Mouse (Mus musculus) MEL (cell line): Measurements from ENCODE around the gene Pxk. TPM values are rescaled to one million over a fixed set of nuclear protein-coding genes. Genes with fewer than 3 reads are reported as not detected.

Source experiments
- DNase-seq: peaks from one replicate; pipeline ENCODE4 v3.0.0; 2011; ENCODE audit warnings: low read depth, low spot score
- H3K27ac ChIP-seq: 2 replicates; pipeline ENCODE4 v1.5.1; 2012; ENCODE audit warnings: low read depth, mild to moderate bottlenecking, control low read depth, low read length, moderate library complexity; ENCODE audit not compliant: control insufficient read depth
- H3K27me3 ChIP-seq, 2 experiments: fragments of 150-350 bp in 1 of 2; sonication (generic) in 1 of 2; 2 replicates each; pipeline ENCODE4 v1.6.1; 2012; ENCODE audit warnings: low read length in 2 of 2, mild to moderate bottlenecking in 2 of 2, improper control_type of control experiment in 1 of 2, moderate library complexity in 1 of 2; ENCODE audit not compliant: insufficient read depth in 2 of 2, control insufficient read depth in 1 of 2
- H3K36me3 ChIP-seq, 2 experiments: 2 replicates each; pipeline ENCODE4 v1.6.1; 2012 to 2014; ENCODE audit warnings: low read length in 2 of 2, improper control_type of control experiment in 1 of 2, inconsistent platforms in 1 of 2, mild to moderate bottlenecking in 1 of 2; ENCODE audit not compliant: insufficient read depth in 2 of 2, control insufficient read depth in 1 of 2
- H3K4me1 ChIP-seq, 2 experiments: fragments of 150-350 bp in 1 of 2; sonication (generic) in 1 of 2; 2 replicates each; pipeline ENCODE4 v1.6.1; 2012; ENCODE audit warnings: low read length in 2 of 2, improper control_type of control experiment in 1 of 2, mild to moderate bottlenecking in 1 of 2; ENCODE audit not compliant: insufficient read depth in 2 of 2, control insufficient read depth in 1 of 2
- H3K4me3 ChIP-seq, 2 experiments: fragments of 150-350 bp in 1 of 2; sonication (generic) in 1 of 2; 2 replicates each; pipeline ENCODE4 v1.5.1; 2012; ENCODE audit warnings: low read depth in 2 of 2, low read length in 2 of 2, mild to moderate bottlenecking in 2 of 2, moderate library complexity in 2 of 2, control low read depth in 1 of 2, improper control_type of control experiment in 1 of 2; ENCODE audit not compliant: control insufficient read depth in 1 of 2, insufficient read depth in 1 of 2
- H3K79me2 ChIP-seq: 2 replicates; pipeline ENCODE4 v1.6.1; 2012; ENCODE audit warnings: mild to moderate bottlenecking, low read length, moderate library complexity; ENCODE audit not compliant: control insufficient read depth, poor library complexity, insufficient read depth
- H3K9ac ChIP-seq: 2 replicates; pipeline ENCODE4 v1.6.1; 2012; ENCODE audit warnings: low read depth, mild to moderate bottlenecking, control low read depth, low read length, moderate library complexity; ENCODE audit not compliant: control insufficient read depth, poor library complexity, severe bottlenecking
- H3K9me3 ChIP-seq: fragments of 150-350 bp; sonication (generic); replicated peaks from 2 replicates; pipeline ENCODE4 v1.6.1; 2012; ENCODE audit warnings: mild to moderate bottlenecking, low read length, improper control_type of control experiment, moderate library complexity; ENCODE audit not compliant: insufficient read depth
- CTCF ChIP-seq, 3 experiments: IDR thresholded peaks in 2 of 3; conservative IDR thresholded peaks in 1 of 3; 2 replicates each; pipeline ENCODE4 v1.5.1; 2011 to 2012; ENCODE audit warnings: low read length in 3 of 3, low read depth in 2 of 3, mild to moderate bottlenecking in 2 of 3, improper control_type of control experiment in 1 of 3, inconsistent platforms in 1 of 3, mixed read lengths in 1 of 3, moderate library complexity in 1 of 3; ENCODE audit not compliant: control insufficient read depth in 1 of 3, insufficient read depth in 1 of 3, poor library complexity in 1 of 3, severe bottlenecking in 1 of 3
- E2F4 ChIP-seq: IDR thresholded peaks from 2 replicates; pipeline ENCODE4 v1.6.1; 2011; ENCODE audit warnings: low read depth, low read length, improper control_type of control experiment, borderline replicate concordance
- ELF1 ChIP-seq: IDR thresholded peaks from 2 replicates; pipeline ENCODE4 v1.6.1; 2014; ENCODE audit warnings: low read depth, mild to moderate bottlenecking, inconsistent platforms, low read length, improper control_type of control experiment, moderate library complexity
- HCFC1 ChIP-seq: IDR thresholded peaks from 2 replicates; pipeline ENCODE4 v1.6.1; 2012; ENCODE audit warnings: low read depth, mild to moderate bottlenecking, inconsistent platforms, low read length, improper control_type of control experiment, moderate library complexity
- MAX ChIP-seq: IDR thresholded peaks from 2 replicates; pipeline ENCODE4 v1.6.1; 2011; ENCODE audit warnings: low read length, improper control_type of control experiment
- MAZ ChIP-seq: IDR thresholded peaks from 2 replicates; pipeline ENCODE4 v1.6.1; 2012; ENCODE audit warnings: low read depth, mild to moderate bottlenecking, inconsistent platforms, low read length, improper control_type of control experiment
- MXI1 ChIP-seq: IDR thresholded peaks from 2 replicates; pipeline ENCODE4 v1.6.1; 2011; ENCODE audit warnings: mild to moderate bottlenecking, low read depth, low read length, improper control_type of control experiment
- NRF1 ChIP-seq: IDR thresholded peaks from 2 replicates; pipeline ENCODE4 v1.6.1; 2014; ENCODE audit warnings: low read depth, mild to moderate bottlenecking, inconsistent platforms, low read length, improper control_type of control experiment, moderate library complexity; ENCODE audit not compliant: poor library complexity, insufficient read depth, severe bottlenecking
- POLR2A ChIP-seq, 2 experiments: IDR thresholded peaks; 2 replicates each; pipeline ENCODE4 v1.6.1; 2011 to 2012; ENCODE audit warnings: low read length in 2 of 2, mild to moderate bottlenecking in 2 of 2, control low read depth in 1 of 2, improper control_type of control experiment in 1 of 2, low read depth in 1 of 2, moderate library complexity in 1 of 2; ENCODE audit not compliant: control insufficient read depth in 1 of 2, insufficient read depth in 1 of 2, poor library complexity in 1 of 2
- RAD21 ChIP-seq: IDR thresholded peaks from 2 replicates; pipeline ENCODE4 v1.6.1; 2011; ENCODE audit warnings: mild to moderate bottlenecking, low read depth, low read length, improper control_type of control experiment
- SMC3 ChIP-seq: IDR thresholded peaks from 2 replicates; pipeline ENCODE4 v1.6.1; 2011; ENCODE audit warnings: low read depth, low read length, improper control_type of control experiment
- TBP ChIP-seq: IDR thresholded peaks from 2 replicates; pipeline ENCODE4 v1.8.0; 2011; ENCODE audit warnings: low read depth, low read length, improper control_type of control experiment
- TCF12 ChIP-seq: IDR thresholded peaks from 2 replicates; pipeline ENCODE4 v1.6.1; 2014; ENCODE audit warnings: low read depth, mild to moderate bottlenecking, inconsistent platforms, low read length, improper control_type of control experiment, moderate library complexity
- UBTF ChIP-seq: IDR thresholded peaks from 2 replicates; pipeline ENCODE4 v1.6.1; 2012; ENCODE audit warnings: low read depth, mild to moderate bottlenecking, inconsistent platforms, low read length, improper control_type of control experiment, moderate library complexity, borderline replicate concordance; ENCODE audit not compliant: insufficient read depth
- polyA plus RNA-seq, 2 experiments: library from polyadenylated mRNA; stranded (reverse) in 1 of 2; unstranded in 1 of 2; fragments of >175 nt in 1 of 2; fragments of >200 nt in 1 of 2; gene quantifications; 2 replicates each; pipeline versions ENCODE4 v1.2.1 to v1.2.4; 2012; ENCODE audit warnings: low replicate concordance in 2 of 2, low read depth in 1 of 2; ENCODE audit not compliant: insufficient read length in 2 of 2, insufficient read depth in 1 of 2, missing spikeins in 1 of 2
- total RNA-seq: library from RNA; depleted of rRNA; stranded (reverse); fragments of 300-350 nt; gene quantifications from 2 replicates; pipeline ENCODE4 v1.2.3, GENCODE M21; 2012; rRNA removed

Gene Pxk
- total and polyA plus RNA-seq, 3 experiments, result 5.9 to 12.9 TPM; not detected in 1

DNA sequence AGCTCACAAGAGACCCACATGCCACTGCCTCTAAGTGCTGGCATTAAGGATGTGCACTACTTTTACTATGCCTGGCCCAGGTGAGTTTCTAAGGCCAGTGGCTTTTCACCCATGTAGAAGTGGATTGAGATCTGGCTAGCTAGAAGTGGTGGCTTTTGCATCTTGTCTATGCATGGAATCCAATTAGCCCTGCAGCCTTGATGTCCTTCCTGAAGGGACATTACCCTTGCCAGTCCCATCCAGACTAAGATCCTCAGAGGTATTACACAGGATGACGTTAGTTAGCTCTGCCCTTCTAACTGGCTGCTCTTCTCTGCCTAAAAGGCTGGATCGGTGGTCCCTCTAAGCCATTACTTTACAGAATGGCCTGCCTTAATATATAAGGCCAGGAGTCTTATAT lies 115.0 kb downstream of the Pxk start:
- Histone ChIP-seq H3K79me2 (peaks cover 10% of the 10 kb centered on the region), H3K9ac (no peak overlapping the region), H3K27ac (no peak overlapping the region), H3K4me3 (no peak overlapping the region), H3K4me1 (0 out of 4 replicates have a peak, but pooled peaks cover 0 to 3% of the 10 kb centered on the region in 2 experiments), H3K9me3 (no peaks in the 10 kb centered on the region), H3K27me3 (peaks cover 0 to 2% of the 10 kb centered on the region in 2 experiments; a peak in 3 of 4 replicates), H3K36me3 (peaks cover 0 to 3% of the 10 kb centered on the region in 2 experiments; a peak in 2 of 4 replicates)
- TF ChIP-seq CTCF (IDR thresholded peaks at IDR 0.05 in 2 of 3, conservative IDR thresholded peaks at IDR 0.05 in 1 of 3; ENCODE audit: control insufficient read depth in 1 of 3, insufficient read depth in 1 of 3, low read depth in 2 of 3, low read length in 3 of 3, poor library complexity in 1 of 3, severe bottlenecking in 1 of 3) (no peak), E2F4 (no peak)
- DNase-seq, result no peak

DNA sequence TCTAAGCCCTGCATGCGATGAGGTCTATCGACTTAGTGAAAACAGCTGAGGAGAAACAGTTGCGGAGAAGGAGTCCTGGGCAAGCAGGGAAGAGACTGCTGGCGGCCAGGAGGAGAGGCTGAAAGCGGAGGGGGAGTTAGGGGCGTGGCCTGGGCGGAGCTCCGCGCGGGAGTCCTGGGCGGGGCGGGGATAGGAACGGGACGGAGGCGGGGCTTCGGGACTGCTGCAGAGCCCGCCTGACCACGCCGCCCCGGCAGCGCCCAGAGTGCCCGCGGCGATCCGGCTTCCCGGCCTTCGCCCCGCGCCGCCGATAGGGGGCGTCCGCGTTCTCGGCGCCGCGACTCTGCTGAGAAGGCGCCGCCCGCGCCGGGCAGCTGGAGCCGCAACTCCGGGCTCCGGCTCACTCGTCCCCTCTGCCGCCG lies 115.8 kb downstream of the Pxk start, which contains the start of gene Kctd6:
Gene Kctd6, plus strand, starts transcription at position 338 of the 422 bp plus-strand sequence.
- peak within 1 kb of the TSS; percentile 86 for H3K9ac ChIP-seq
- TF ChIP-seq ELF1 (no peak), HCFC1 (no peak), NRF1 (peak; percentile 28; the same call in 1 of the 2 replicates), POLR2A (IDR thresholded peaks at IDR 0.05; ENCODE audit: control insufficient read depth in 1 of 2, insufficient read depth in 1 of 2, low read depth in 1 of 2, low read length in 2 of 2, poor library complexity in 1 of 2) (peak in 1 of 2 experiments; percentile 31; a peak in 2 of 4 replicates), SMC3 (peak; percentile 27), RAD21 (0 out of 2 replicates have a peak, but pooled peaks have one; percentile 2), MAZ (peak; percentile 64; the same call in 1 of the 2 replicates), MAX (0 out of 2 replicates have a peak, but pooled peaks have one; percentile 23), UBTF (peak; percentile 88), TBP (no peak), TCF12 (peak; percentile 43), MXI1 (peak; percentile 45; the same call in 1 of the 2 replicates), CTCF (IDR thresholded peaks at IDR 0.05 in 2 of 3, conservative IDR thresholded peaks at IDR 0.05 in 1 of 3; ENCODE audit: control insufficient read depth in 1 of 3, insufficient read depth in 1 of 3, low read depth in 2 of 3, low read length in 3 of 3, poor library complexity in 1 of 3, severe bottlenecking in 1 of 3) (peak in 2 of 3 experiments; percentile 71 to 85; a peak in 5 of 6 replicates)
- peaks cover 0 to 2% of the 10 kb centered on the region in 2 experiments; a peak in 3 of 4 replicates for H3K27me3 ChIP-seq
- H3K9me3 ChIP-seq, result no peaks in the 10 kb centered on the region
- peaks cover 10% of the 10 kb centered on the region for H3K79me2 ChIP-seq
- H3K4me3 ChIP-seq, result peak within 1 kb of the TSS; percentile 98 to 99
- peaks cover 0 to 3% of the 10 kb centered on the region in 2 experiments; a peak in 2 of 4 replicates for H3K36me3 ChIP-seq
- 0 out of 4 replicates have a peak, but pooled peaks cover 0 to 3% of the 10 kb centered on the region in 2 experiments for H3K4me1 ChIP-seq
- H3K27ac ChIP-seq, result peak within 1 kb of the TSS; percentile 66
- DNase-seq, result peak; percentile 94

Other genes with a start within 250 kb of the Pxk start
- gene Gm45521, start 140.9 kb upstream of the Pxk start, total RNA-seq, result not detected in 2 replicates
- gene Gm45521, start 140.9 kb upstream of the Pxk start, polyA plus RNA-seq, result not detected
- gene Dnase1l3, start 103.6 kb upstream of the Pxk start, total RNA-seq, result not detected in 2 replicates
- not detected for gene Dnase1l3, start 103.6 kb upstream of the Pxk start, polyA plus RNA-seq
- gene Abhd6, start 95.3 kb upstream of the Pxk start, total RNA-seq, result not detected in 2 replicates
- gene Abhd6, start 95.3 kb upstream of the Pxk start, polyA plus RNA-seq, result not detected
- 31.5 and 41.2 TPM in 2 replicates for gene Rpp14, start 17.8 kb upstream of the Pxk start, total RNA-seq
- gene Rpp14, start 17.8 kb upstream of the Pxk start, polyA plus RNA-seq, result 10 to 100 TPM in 1 of 2 experiments, not detected in 1; 45.5 TPM
- gene Pdhb, start 74.8 kb downstream of the Pxk start, total RNA-seq, result 128 and 140 TPM in 2 replicates
- gene Pdhb, start 74.8 kb downstream of the Pxk start, polyA plus RNA-seq, result 100 to 1,000 TPM in 1 of 2 experiments, not detected in 1; 109 TPM
- gene Kctd6, start 115.9 kb downstream of the Pxk start, total RNA-seq, result 3.6 and 4.2 TPM in 2 replicates
- gene Kctd6, start 115.9 kb downstream of the Pxk start, polyA plus RNA-seq, result 1 to 10 TPM in 1 of 2 experiments, not detected in 1; 5.5 TPM
- not detected in 2 replicates for gene Acox2, start 161.1 kb downstream of the Pxk start, total RNA-seq
- under 1 TPM in 1 of 2 experiments, not detected in 1; 0.43 TPM for gene Acox2, start 161.1 kb downstream of the Pxk start, polyA plus RNA-seq
- gene Fam107a, start 219.8 kb downstream of the Pxk start, total RNA-seq, result not detected in 2 replicates
- not detected for gene Fam107a, start 219.8 kb downstream of the Pxk start, polyA plus RNA-seq